Mouse (Mus musculus): ENCODE data around the gene Lin52.

The Lin52 gene

DNA sequence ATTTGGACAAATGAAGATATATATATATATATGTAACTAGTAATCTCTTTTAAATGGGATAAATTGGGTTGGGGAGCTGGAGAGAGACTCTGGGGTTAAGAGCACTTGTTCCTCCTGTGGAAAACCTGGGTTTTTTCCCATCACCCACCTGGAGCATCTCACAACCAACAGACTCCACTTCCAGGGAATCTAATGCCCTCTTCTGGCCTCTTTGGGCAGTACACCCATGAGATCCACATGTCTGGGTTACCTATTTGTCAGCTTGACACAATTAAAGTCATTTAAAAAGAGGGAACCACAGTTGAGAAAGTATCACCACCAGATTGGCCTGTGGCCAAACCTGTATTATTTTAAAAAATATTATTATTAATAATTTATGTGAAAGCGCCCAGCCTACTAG lies 65.4 kb downstream of the Lin52 start:
- ChIA-PET POLR2A (interaction anchor here in 2 of 4 experiments (0.9 to 2.8 kb wide), 10 partner anchors 9 to 66 kb away, joined by 3 to 15 read pairs (median 5); partner anchors contain the start of genes Aldh6a1 (in 2 of the 2) and Lin52 (in 2 of the 2)), CTCF (interaction anchor here in 3 of 4 experiments (0.5 to 1.4 kb wide), 11 partner anchors 9 to 1055 kb away, joined by 3 to 6 read pairs (median 3); no protein-coding TSS in a partner anchor)

DNA sequence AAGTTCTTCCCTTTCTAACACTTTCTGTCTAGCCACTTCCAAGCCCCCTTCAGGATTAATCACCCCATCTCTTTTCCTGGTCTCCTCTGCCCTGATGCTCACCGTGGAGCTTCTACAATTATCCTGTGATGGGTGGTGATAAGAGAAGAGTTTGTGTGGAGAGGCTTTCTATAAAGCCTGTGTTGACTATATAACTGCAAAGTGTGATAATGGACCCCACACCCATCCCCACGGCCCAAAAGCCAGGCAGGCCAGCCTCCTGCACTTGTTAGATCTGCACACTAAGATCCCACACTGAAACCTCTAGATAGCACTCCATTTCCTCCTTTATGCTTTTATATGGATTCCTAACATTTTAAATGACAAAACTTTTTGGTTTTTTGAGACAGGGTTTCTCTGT lies 66.8 kb downstream of the Lin52 start:
- POLR2A ChIA-PET: interaction anchor here in 1 of 4 experiments (0.6 to 1.9 kb wide), 5 partner anchors 9 to 28 kb away, joined by 3 to 7 read pairs (median 4); no protein-coding TSS in a partner anchor
- CTCF ChIA-PET: interaction anchor here in 2 of 4 experiments (0.6 to 0.7 kb wide), 4 partner anchors 10 to 217 kb away, joined by 3 to 5 read pairs (median 4); no protein-coding TSS in a partner anchor

DNA sequence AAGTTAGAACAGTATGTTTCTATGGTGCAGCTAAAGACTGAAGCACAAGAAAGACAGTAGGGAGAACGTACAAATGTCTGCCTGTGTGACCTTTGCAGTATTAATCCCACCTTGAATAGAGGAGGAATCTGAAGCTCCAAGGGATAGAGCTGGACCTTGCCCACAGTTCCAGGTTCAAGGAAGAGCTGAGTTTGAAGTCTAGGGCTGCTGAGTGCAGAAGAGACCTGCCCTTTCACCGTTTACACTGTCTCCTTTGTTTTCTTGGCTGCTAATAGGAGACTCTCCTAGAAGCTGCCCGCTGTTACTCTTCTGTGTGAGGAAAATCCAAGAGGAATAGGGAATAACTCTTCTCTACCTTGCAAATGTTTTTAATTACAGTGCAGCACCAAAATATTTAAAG lies 72.5 kb downstream of the Lin52 start:
- CTCF ChIA-PET: interaction anchor here in 2 of 4 experiments (0.6 to 1.4 kb wide), 3 partner anchors 31 to 186 kb away, joined by 3 read pairs; no protein-coding TSS in a partner anchor
- POLR2A ChIA-PET: interaction anchor here in 2 of 4 experiments (0.6 to 2.9 kb wide), 7 partner anchors 11 to 481 kb away, joined by 3 to 13 read pairs (median 3); partner anchors contain the start of gene Ptgr2 (in 1 of the 2)

DNA sequence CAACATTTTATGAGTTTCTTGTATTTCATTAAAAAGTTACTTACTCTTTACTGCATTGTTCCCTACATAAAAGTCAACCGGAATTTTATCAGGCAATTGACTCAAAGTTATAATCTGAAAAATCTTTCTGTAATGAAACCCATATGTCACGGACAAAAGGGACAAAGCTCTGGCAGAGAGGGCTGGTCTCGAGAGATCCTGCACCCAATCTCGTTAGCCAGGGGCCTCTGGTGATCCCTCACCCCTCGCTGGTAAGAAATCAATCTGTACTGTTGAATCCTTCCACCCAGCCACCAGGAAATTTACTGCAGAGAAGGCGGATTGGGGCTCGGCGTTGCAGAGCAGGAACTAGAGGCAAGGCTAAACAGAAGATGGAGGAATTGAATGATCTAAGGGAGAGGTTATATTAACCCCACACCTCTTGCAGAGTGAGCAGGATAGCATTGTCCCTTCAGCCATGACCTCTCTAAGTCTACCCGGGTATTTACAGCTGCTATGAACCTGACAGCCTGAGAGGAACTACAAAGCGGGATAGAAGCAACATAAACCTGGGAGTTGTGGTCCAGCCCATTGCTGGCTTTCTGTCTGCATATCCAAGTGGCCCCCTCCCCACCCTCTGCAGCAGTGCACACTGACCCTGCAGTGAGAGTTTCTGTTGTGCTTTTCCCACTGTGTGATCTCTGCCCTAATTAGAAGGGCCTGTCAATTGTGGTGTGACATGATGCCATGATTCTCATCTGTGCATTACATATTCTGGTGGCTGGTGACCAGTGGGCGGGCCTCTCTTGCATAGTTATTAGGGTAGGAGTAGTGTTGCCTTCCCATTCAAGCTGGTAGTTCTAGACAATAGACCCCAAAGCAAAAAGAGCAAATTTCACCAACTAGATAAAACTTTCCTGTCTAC lies 73.2 kb downstream of the Lin52 start:
- CTCF ChIA-PET: interaction anchor here (0.6 to 1.5 kb wide), 6 partner anchors 8 to 266 kb away, joined by 3 to 13 read pairs (median 4); no protein-coding TSS in a partner anchor
- POLR2A ChIA-PET: interaction anchor here in 2 of 4 experiments (0.6 to 2.9 kb wide), 15 partner anchors 8 to 239 kb away, joined by 3 to 13 read pairs (median 4); partner anchors contain the start of gene Ptgr2 (in 1 of the 2)

DNA sequence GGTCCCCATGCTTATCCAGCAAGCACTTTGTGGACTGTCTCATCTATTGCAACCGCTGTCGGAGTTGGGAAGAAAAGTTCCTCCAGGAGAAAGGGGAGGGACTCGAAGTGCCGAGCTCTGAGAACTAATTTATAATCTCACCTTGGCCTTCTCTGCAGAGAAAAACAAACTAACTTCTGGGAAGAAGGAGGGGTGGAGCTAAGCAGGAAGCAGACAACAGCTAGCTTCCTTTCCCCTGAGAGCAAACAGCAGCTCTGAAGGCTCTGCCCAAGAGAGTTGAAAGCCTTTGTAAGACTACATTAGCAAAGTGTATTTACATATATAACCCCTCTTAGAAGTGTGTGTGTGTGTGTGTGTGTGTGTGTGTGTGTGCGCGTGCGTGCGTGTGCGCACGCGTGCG lies 74.2 kb downstream of the Lin52 start:
- CTCF ChIA-PET: interaction anchor here in 3 of 4 experiments (1.3 to 1.5 kb wide), 3 partner anchors 9 to 64 kb away, joined by 4 to 5 read pairs (median 5); no protein-coding TSS in a partner anchor

DNA sequence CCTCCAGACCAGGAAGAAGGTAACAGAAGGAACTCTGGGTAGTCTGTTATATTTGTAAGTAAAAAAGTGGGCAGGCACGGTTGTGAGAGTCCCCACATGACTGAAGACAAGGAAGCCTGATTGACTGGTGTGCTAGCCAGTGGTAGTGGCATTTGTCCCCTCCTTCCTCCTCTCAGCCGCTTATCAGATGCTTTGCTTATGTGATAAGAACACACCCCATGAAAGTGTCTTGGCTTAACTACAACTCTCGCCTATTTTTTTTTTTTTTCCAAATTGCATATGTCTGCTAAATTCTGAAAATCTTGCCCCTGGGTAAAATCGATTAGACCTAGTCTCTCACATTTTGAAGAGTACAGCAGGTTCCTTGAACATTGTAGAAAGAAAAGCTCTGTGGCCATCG lies 79.2 kb downstream of the Lin52 start:
- ChIA-PET POLR2A (no interaction called here), CTCF (no interaction called here)

More for the DNA sequence above, 74.2 kb downstream of the Lin52 start:
- POLR2A ChIA-PET: interaction anchor here in 3 of 4 experiments (0.5 to 2.9 kb wide), 15 partner anchors 9 to 364 kb away, joined by 3 to 13 read pairs (median 4); no protein-coding TSS in a partner anchor

DNA sequence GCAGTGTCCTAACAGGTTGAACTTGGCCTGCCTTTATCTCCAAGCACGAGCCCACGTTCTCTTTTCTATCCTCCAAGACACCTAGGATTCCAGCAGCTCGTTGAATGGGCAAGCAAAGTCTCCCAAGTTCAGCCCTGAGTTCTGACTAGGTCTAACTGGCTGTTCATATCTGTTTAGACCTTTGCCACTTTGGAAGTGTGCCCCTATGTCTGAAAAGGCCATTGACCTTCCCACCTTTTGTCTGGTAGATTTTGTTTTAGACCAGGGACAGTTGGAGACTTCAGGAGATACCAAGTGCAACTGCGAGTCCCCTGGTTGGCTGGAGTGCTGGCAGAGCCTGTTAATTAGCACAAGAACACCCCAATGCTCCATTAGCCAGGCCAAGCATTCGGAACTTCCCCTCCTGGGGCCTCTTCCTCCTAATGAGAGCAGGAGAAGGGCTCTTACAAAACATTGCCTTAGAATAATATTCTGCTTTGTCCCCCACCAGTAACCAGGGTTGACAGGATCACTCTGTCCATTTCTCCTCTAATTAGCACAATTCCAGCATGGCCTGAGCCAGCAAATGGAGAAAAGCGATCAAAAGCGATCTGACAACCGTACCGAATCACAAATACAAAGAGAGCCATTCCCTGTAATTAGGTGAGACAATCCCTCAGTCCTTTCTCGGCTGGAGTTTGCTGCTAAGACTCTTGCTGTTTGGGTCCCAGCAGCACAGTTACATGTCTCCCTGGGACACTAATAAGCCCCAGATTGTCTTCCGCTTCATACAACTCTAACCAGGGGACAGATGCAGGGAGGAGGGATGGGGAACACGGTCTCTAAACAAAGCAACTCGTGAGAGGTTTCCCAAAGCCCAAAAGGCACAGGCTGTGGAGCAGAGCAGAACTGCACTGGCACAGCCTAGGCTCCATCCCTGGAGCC lies 80.9 kb downstream of the Lin52 start:
- ChIA-PET POLR2A (interaction anchor here in 2 of 4 experiments (0.6 to 0.8 kb wide), 2 partner anchors 19 to 82 kb away, joined by 3 to 4 read pairs; partner anchors contain the start of gene Aldh6a1 (in 1 of the 2)), CTCF (no interaction called here)

DNA sequence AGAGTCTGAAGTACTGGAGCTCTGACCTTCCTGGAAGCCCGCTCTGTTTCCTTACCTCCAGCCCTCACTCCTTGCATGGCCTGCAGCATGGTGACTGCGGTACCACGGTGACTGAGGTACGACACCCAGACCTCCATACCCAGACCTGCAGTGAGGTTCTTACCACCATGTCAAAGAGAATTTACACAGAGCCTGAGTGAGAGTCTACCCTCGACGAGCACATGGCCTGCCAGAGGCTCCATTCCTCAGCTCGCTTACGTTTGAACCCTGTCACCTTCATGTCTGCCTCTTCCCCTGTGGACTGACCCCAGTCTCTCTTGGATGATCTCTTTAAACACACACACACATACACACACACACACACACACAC lies 81.6 kb downstream of the Lin52 start:
- ChIA-PET CTCF (no interaction called here), POLR2A (interaction anchor here in 2 of 4 experiments (0.6 to 0.8 kb wide), 2 partner anchors 18 to 82 kb away, joined by 3 to 4 read pairs; partner anchors contain the start of gene Aldh6a1 (in 1 of the 2))

DNA sequence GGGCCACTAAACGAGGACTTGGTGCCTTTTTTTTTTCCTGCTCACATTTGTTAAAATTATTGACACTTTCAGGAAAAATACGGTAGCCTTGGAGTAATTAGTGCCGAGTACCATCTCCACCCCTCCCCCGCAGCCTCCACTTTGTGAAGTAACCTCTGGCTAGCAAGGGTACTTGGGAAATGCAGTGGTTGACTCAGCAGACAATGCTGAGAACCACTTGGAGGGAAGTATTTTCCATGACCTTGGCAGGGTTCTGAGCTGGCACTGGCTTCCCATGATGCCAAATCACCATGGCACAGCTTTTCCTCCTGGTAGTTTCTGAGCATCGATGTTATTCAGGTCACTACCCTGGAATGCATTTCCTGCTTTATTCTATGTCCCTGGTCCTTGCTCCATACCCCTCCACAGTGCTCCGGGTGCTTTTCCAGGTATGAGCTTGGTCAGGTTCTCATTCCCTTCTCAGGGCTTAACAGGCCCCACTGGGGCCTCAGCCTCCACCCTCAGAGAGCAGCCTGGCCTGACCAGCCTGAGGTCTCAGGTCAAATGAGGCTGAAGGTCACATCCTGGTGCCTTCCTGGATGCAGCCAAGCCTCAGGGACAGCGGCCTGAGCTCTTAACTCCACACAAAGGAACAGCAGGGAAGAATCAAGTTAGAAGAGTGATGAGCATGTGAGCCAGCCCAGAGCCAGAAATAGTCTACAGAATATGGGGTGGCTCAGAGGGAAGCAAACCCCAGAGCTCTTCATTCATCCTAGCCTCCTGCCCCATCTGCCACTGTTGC lies 82.7 kb downstream of the Lin52 start:
- CTCF ChIA-PET: interaction anchor here in 3 of 4 experiments (0.5 to 1.2 kb wide), 8 partner anchors 8 to 623 kb away, joined by 3 to 6 read pairs (median 4); no protein-coding TSS in a partner anchor

DNA sequence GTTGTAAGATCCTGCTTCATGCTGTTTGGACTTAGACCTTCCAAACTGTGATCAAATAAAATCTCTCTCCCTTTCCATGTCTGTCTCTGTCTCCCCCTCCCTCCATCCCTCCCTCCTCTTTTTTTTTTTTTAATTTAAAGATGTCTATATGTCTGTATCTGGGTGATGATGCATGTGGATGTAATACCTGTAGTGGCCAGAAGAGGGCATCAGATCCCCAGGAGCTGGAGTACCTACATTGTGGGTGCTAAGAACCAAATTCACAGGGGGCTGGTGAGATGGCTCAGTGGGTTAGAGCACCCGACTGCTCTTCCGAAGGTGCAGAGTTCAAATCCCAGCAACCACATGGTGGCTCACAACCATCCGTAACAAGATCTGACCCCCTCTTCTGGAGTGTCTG lies 88.3 kb downstream of the Lin52 start:
- CTCF ChIA-PET: interaction anchor here (0.6 to 2.5 kb wide), 36 partner anchors 9 to 1119 kb away, joined by 3 to 14 read pairs (median 4); partner anchors contain the start of genes Vsx2 (in 2 of the 4), Aldh6a1 (in 1 of the 4), Ptgr2 (in 1 of the 4) and Rnf113a2 (in 1 of the 4)

More for the DNA sequence above, 82.7 kb downstream of the Lin52 start:
- POLR2A ChIA-PET: interaction anchor here (0.6 to 2.4 kb wide), 26 partner anchors 8 to 1913 kb away, joined by 3 to 13 read pairs (median 3); partner anchors contain the start of genes Aldh6a1 (in 2 of the 4), Lin52 (in 2 of the 4), Vsx2 (in 1 of the 4) and Zfp410 (in 1 of the 4)

DNA sequence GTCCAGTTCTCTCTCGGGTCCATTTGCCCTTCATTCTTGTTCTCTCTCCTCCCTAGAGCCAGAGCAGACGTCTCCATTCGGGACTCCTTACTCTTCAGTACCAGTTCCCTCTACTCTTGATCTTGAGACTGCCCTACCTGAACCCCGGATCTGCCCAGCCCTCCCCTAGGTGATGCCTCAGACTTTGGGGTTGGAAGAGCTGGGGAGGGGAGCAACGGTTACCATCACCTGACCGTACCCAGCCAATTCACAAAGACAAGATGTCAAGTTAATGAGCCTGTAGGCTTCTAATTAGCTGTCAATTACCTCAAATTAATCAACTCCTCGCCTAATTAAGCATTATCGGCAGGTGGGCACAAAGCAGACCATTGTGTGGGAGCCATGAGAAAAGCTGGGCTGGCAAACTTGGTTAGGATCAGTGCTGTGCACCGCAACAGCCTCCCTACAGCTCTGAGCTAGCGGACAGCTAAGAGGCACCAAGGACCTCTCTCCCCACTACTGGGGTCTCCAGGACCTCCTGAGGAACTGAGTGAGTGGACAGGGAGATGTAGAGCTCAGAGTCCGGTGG lies 90.3 kb downstream of the Lin52 start:
- ChIA-PET POLR2A (interaction anchor here in 2 of 4 experiments (0.8 to 1.7 kb wide), 7 partner anchors 11 to 90 kb away, joined by 3 to 6 read pairs (median 4); partner anchors contain the start of genes Aldh6a1 (in 1 of the 2) and Lin52 (in 1 of the 2)), CTCF (interaction anchor here in 3 of 4 experiments (0.6 to 2.3 kb wide), 6 partner anchors 14 to 797 kb away, joined by 3 to 17 read pairs (median 4); partner anchors contain the start of genes Arel1 (in 1 of the 3) and Fcf1 (in 1 of the 3))

More for the DNA sequence above, 88.3 kb downstream of the Lin52 start:
- POLR2A ChIA-PET: interaction anchor here in 3 of 4 experiments (0.6 to 1.5 kb wide), 11 partner anchors 14 to 1346 kb away, joined by 3 to 6 read pairs (median 4); no protein-coding TSS in a partner anchor

DNA sequence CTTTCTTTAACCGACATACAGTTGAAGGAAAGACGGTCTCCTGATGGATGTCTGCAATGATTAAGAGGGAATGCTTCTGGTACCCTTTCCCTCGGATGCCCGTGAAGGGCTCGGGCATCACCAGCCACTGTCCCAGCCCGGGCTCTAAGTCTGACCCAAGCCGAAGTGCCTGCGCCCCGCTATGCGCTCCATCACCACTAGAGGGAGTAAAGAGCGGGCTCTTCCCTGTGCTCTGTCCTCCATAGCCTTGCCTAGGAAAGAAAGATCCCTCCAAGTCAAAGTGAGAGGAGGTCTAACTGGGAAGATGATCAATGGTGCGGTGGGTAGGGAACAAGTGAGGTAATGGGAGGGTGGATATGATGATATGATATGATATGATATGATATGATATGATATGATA lies 94.8 kb downstream of the Lin52 start:
- ChIA-PET CTCF (interaction anchor here (0.7 to 2.0 kb wide), 12 partner anchors 9 to 216 kb away, joined by 3 to 8 read pairs (median 4); partner anchors contain the start of gene Abcd4 (in 1 of the 4)), POLR2A (interaction anchor here in 3 of 4 experiments (0.6 to 1.8 kb wide), 7 partner anchors 9 to 68 kb away, joined by 3 to 6 read pairs (median 3); no protein-coding TSS in a partner anchor)

DNA sequence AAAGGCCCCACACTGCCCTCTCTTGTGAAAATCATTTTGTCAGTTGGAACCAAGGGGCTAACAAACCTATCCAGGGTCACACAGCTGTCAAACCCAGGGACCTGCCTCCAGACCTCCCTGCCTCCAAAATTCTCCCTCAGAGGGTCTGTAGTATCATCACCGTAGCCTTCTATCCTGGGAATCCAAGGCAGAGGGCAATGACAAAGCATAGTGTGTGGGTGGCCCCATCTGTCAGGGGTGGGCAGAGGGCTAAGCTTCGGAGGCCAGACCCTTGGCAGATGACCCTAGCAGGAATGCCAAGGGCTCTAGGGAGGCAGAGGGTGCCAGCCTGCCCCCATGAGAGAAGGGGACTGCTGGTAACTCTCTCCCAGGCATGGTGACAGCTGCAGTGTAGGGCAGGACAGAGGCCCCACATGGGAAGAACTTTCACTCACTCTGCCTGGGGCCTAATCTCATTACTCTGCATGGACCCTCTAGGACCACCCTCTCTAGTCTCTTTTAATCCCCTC lies 95.4 kb downstream of the Lin52 start:
- POLR2A ChIA-PET: interaction anchor here in 1 of 4 experiments (0.7 to 1.3 kb wide), 2 partner anchors 27 to 95 kb away, joined by 3 to 4 read pairs; partner anchors contain the start of genes Aldh6a1 and Lin52
- CTCF ChIA-PET: interaction anchor here in 3 of 4 experiments (1.2 to 2.2 kb wide), 3 partner anchors 8 to 43 kb away, joined by 3 to 6 read pairs (median 3); no protein-coding TSS in a partner anchor

DNA sequence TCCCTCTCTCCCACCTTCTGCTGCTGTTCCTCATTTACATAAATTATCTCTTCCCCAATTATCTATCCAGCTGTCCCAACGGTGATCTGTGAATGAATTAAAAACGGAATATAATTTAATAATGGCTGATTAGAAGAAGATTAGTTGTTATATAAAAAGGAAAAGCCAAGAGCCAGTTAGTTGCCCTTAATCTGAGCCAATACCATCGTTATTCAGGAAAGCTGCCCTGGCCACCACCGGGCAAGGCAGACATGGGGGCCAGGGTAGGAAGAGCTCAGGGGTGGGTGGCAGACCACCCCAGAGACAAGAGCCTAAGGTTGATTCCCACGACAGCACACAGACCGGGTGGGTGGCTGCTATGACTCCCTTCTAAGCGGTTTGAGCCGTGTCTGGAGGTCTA lies 97.0 kb downstream of the Lin52 start:
- ChIA-PET CTCF (interaction anchor here in 3 of 4 experiments (0.5 to 2.2 kb wide), 8 partner anchors 8 to 198 kb away, joined by 3 to 15 read pairs (median 6); partner anchors contain the start of gene Vsx2 (in 1 of the 3)), POLR2A (interaction anchor here in 2 of 4 experiments (0.6 to 2.0 kb wide), 5 partner anchors 14 to 95 kb away, joined by 3 to 6 read pairs (median 3); no protein-coding TSS in a partner anchor)

DNA sequence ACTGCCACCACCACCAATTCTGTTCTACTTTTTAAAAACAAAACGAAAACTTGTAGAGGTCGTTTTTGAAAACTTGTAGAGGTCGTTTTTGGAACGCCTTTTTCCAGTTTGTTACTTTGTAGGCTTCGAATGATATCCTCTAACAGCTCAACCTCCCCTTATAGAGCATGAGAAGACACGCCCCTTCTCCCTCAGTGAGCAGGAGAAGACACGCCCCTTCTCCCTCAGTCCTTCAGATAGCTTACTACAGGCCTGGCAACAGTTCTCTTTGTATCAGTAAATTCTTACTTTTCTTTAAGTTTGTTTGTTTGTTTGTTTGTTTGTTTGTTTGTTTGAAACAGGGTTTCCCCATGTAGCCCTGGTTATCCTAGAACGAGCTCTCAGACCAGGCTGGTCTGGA lies 104.0 kb downstream of the Lin52 start:
- ChIA-PET CTCF (interaction anchor here (0.5 to 1.6 kb wide), 13 partner anchors 8 to 684 kb away, joined by 3 to 6 read pairs (median 3); no protein-coding TSS in a partner anchor), POLR2A (interaction anchor here in 3 of 4 experiments (0.5 to 3.1 kb wide), 11 partner anchors 10 to 239 kb away, joined by 3 to 11 read pairs (median 3); partner anchors contain the start of genes Vsx2 (in 2 of the 3), Isca2 (in 1 of the 3), Npc2 (in 1 of the 3) and Zfp410 (in 1 of the 3))

All from embryonic stem cell, embryonic (primary cell).